Mouse (Mus musculus) midbrain, embryonic 14.5 days (tissue): ENCODE measurements at regions not wholly inside any gene's neighbourhood (a gene's known extent, or its start where the extent isn't known, plus 50 kb on each side); places are given as distances from the start of the nearest gene placed in this dataset.
"Not testable (repeated sequence)": the region's sequence is repeated elsewhere in the genome, so short reads cannot be mapped to it uniquely, and the experiment has no call there.

Experiments used
- ATAC-seq: fragments of 200-750 bp; cut with Nextera tagmentation; 2 replicates; pipeline ENCODE4 v1.8.0; 2017; ENCODE audit warnings: moderate number of reproducible peaks, moderate library complexity; ENCODE audit not compliant: low FRiP score, low TSS enrichment
- DNase-seq: peaks from one replicate; pipeline ENCODE4 v3.0.0-alpha.2; 2015
- H3K27ac ChIP-seq: fragments of 300-500 bp; sonication (generic); replicated peaks from 2 replicates; pipeline ENCODE4 v1.5.1; 2014; ENCODE audit warnings: mild to moderate bottlenecking, low read depth, low read length, moderate library complexity
- H3K27me3 ChIP-seq: fragments of 300-500 bp; sonication (generic); 2 replicates; pipeline ENCODE4 v1.6.1; 2014; ENCODE audit warnings: low read length, control low read depth, mixed read lengths; ENCODE audit not compliant: control insufficient read depth, insufficient read depth
- H3K36me3 ChIP-seq: fragments of 300-500 bp; sonication (generic); 2 replicates; pipeline ENCODE4 v1.6.1; 2014; ENCODE audit warnings: low read length, control low read depth; ENCODE audit not compliant: control insufficient read depth, insufficient read depth
- H3K4me1 ChIP-seq: fragments of 300-500 bp; sonication (generic); 2 replicates; pipeline ENCODE4 v1.6.1; 2014; ENCODE audit warnings: mild to moderate bottlenecking, antibody characterized with exemption, low read length, control low read depth; ENCODE audit not compliant: control insufficient read depth, insufficient read depth
- H3K4me2 ChIP-seq: fragments of 300-500 bp; sonication (generic); 2 replicates; pipeline ENCODE4 v1.6.1; 2014; ENCODE audit warnings: mild to moderate bottlenecking, low read length, moderate library complexity
- H3K4me3 ChIP-seq: fragments of 300-500 bp; sonication (generic); replicated peaks from 2 replicates; pipeline ENCODE4 v1.5.1; 2014; ENCODE audit warnings: low read depth, low read length
- H3K9ac ChIP-seq: fragments of 300-500 bp; sonication (generic); replicated peaks from 2 replicates; pipeline ENCODE4 v1.6.1; 2014; ENCODE audit warnings: mild to moderate bottlenecking, low read length, moderate library complexity
- H3K9me3 ChIP-seq: fragments of 300-500 bp; sonication (generic); 2 replicates; pipeline ENCODE4 v1.6.1; 2016; ENCODE audit warnings: low read length, control low read depth, mixed read lengths; ENCODE audit not compliant: control insufficient read depth
- WGBS: fragments of 180-500 bp; shearing (Covaris S2); extraction: QIAGEN DNeasy Blood & Tissue Kit; methylation state at CpG from one replicate; pipeline ENCODE4 v1.1.7; 2014; 5-methylcytosine and 5-hydroxymethylcytosine counted together

GRCm38 (mm10) chr7:60622271-60623249, 482.5 kb upstream of the Snrpn start:
- WGBS: 27% methylated on average over 29 of the region's 29 CpGs
- H3K4me2 ChIP-seq: peak overlapping the region; percentile 43
- not testable (repeated sequence) for H3K36me3 ChIP-seq, H3K27me3 ChIP-seq, H3K4me1 ChIP-seq, H3K9me3 ChIP-seq
- H3K27ac ChIP-seq: peak overlapping the region; percentile 74
- H3K4me3 ChIP-seq: peak overlapping the region; percentile 31
- peak; percentile 88 for DNase-seq
- ATAC-seq: peak; percentile 92
- H3K9ac ChIP-seq: peak overlapping the region; percentile 29; the same call in 1 of the 2 replicates

GRCm38 (mm10) chr7:60617070-60617674, 477.2 kb upstream of the Snrpn start:
- not testable (repeated sequence) for ATAC-seq, H3K27me3 ChIP-seq, H3K27ac ChIP-seq, H3K9ac ChIP-seq, H3K9me3 ChIP-seq, H3K36me3 ChIP-seq, H3K4me1 ChIP-seq, H3K4me2 ChIP-seq, H3K4me3 ChIP-seq
- 8% methylated on average over 5 of the region's 5 CpGs for WGBS
- peak; percentile 76 for DNase-seq
